ENCODE assay signal across 15 mouse cellular contexts in genomic region chr1:89121466-89121865, GRCm38 (mm10). TPM values are rescaled to one million over a fixed set of nuclear protein-coding genes. Genes with fewer than 3 reads are reported as not detected.
DNase-seq lines count a peak whose midpoint lies in the region; ATAC-seq lines count a peak whose summit lies in the region.
"Had no signal": no experiment of that assay in that cellular context is flagged by ENCODE, and none has a peak within 500 bp of the region (broad histone marks: within the 10 kb centered on the region; RNA-seq: fewer than 3 reads in every experiment).

No protein-coding gene starts in this region.

- no peaks in the 10 kb centered on the region for H3K9me3 ChIP-seq in forebrain, embryonic 14.5 days (replicated peaks; ENCODE audit: control insufficient read depth, low read length)
- H3K9me3 ChIP-seq in forebrain, embryonic 12.5 days: no peaks in the 10 kb centered on the region
- H3K9me3 ChIP-seq in kidney, embryonic 15.5 days (replicated peaks): no peaks in the 10 kb centered on the region
- H3K9me3 ChIP-seq in limb, embryonic 13.5 days: no peaks in the 10 kb centered on the region
- H3K9me3 ChIP-seq in stomach, embryonic 16.5 days (replicated peaks; ENCODE audit: control insufficient read depth, low read length): no peaks in the 10 kb centered on the region
- H3K9me3 ChIP-seq in liver, embryonic 12.5 days (replicated peaks): no peaks in the 10 kb centered on the region
- H3K9me3 ChIP-seq: hindbrain, embryonic 10.5 days; liver, embryonic 13.5 days had no signal

- no peak overlapping the region for H3K27ac ChIP-seq in forebrain, embryonic 14.5 days (ENCODE audit: low read depth, low read length)
- H3K27ac ChIP-seq in forebrain, embryonic 12.5 days: no peak overlapping the region
- H3K27ac ChIP-seq in kidney, embryonic 15.5 days: no peak overlapping the region
- peak overlapping the region; percentile 59; the same call in 1 of the 2 replicates for H3K27ac ChIP-seq in limb, embryonic 13.5 days
- peak overlapping the region; percentile 57 for H3K27ac ChIP-seq in stomach, embryonic 16.5 days (ENCODE audit: low read length)
- no peak overlapping the region for H3K27ac ChIP-seq in liver, embryonic 12.5 days
- H3K27ac ChIP-seq: hindbrain, embryonic 10.5 days; liver, embryonic 13.5 days had no signal

- H3K9ac ChIP-seq in forebrain, embryonic 14.5 days (ENCODE audit: low read length): no peak overlapping the region
- no peak overlapping the region for H3K9ac ChIP-seq in forebrain, embryonic 12.5 days
- no peak overlapping the region for H3K9ac ChIP-seq in kidney, embryonic 15.5 days
- no peak overlapping the region for H3K9ac ChIP-seq in limb, embryonic 13.5 days
- H3K9ac ChIP-seq in stomach, embryonic 16.5 days (ENCODE audit: low read length): no peak overlapping the region
- no peak overlapping the region for H3K9ac ChIP-seq in liver, embryonic 12.5 days
- H3K9ac ChIP-seq: liver, embryonic 13.5 days had no signal

- no peak for ATAC-seq in forebrain, embryonic 14.5 days
- no peak for ATAC-seq in forebrain, embryonic 12.5 days (ENCODE audit: low FRiP score)
- no peak for ATAC-seq in kidney, embryonic 15.5 days (replicated peaks; ENCODE audit: low FRiP score)
- 0 out of 2 replicates have a peak, but pooled peaks have one; percentile 27 for ATAC-seq in limb, embryonic 13.5 days (ENCODE audit: low FRiP score, low read depth)
- ATAC-seq in stomach, embryonic 16.5 days (ENCODE audit: insufficient read depth, low FRiP score): no peak
- no peak for ATAC-seq in liver, embryonic 12.5 days
- ATAC-seq: CD4-positive, CD25-positive, alpha-beta regulatory T cell, adult 4 months had no signal

- peak; percentile 35 for DNase-seq in forebrain, embryonic 14.5 days (ENCODE audit: low spot score)
- DNase-seq in kidney, postnatal 36 days: peak; percentile 44 to 52
- no peak for DNase-seq in frontal cortex, postnatal 10 days (ENCODE audit: low spot score in 2 of 2)
- DNase-seq: cerebellum, adult 11-12 months; layer of hippocampus, adult 9-11 months; liver, embryonic 13.5 days; right cerebral cortex, adult 18-20 months had no signal

- H3K4me1 ChIP-seq in forebrain, embryonic 14.5 days (ENCODE audit: control insufficient read depth, insufficient read depth, low read length): peaks cover 3% of the 10 kb centered on the region; the same call in 1 of the 2 replicates
- peaks cover 32% of the 10 kb centered on the region for H3K4me1 ChIP-seq in forebrain, embryonic 12.5 days
- peaks cover 64% of the 10 kb centered on the region for H3K4me1 ChIP-seq in kidney, embryonic 15.5 days
- H3K4me1 ChIP-seq in limb, embryonic 13.5 days: peaks cover 61% of the 10 kb centered on the region
- peaks cover 46% of the 10 kb centered on the region for H3K4me1 ChIP-seq in stomach, embryonic 16.5 days (ENCODE audit: control insufficient read depth, insufficient read depth, low read length)
- no peaks in the 10 kb centered on the region for H3K4me1 ChIP-seq in liver, embryonic 12.5 days
- H3K4me1 ChIP-seq: liver, embryonic 13.5 days had no signal

- H3K27me3 ChIP-seq in forebrain, embryonic 14.5 days (replicated peaks; ENCODE audit: control insufficient read depth, insufficient read depth, low read length): no peaks in the 10 kb centered on the region
- no peaks in the 10 kb centered on the region for H3K27me3 ChIP-seq in forebrain, embryonic 12.5 days
- no peaks in the 10 kb centered on the region for H3K27me3 ChIP-seq in kidney, embryonic 15.5 days
- H3K27me3 ChIP-seq in limb, embryonic 13.5 days: no peaks in the 10 kb centered on the region
- H3K27me3 ChIP-seq in stomach, embryonic 16.5 days (ENCODE audit: control insufficient read depth, insufficient read depth, low read length): no peaks in the 10 kb centered on the region
- H3K27me3 ChIP-seq in liver, embryonic 12.5 days (replicated peaks): no peaks in the 10 kb centered on the region
- H3K27me3 ChIP-seq: liver, embryonic 13.5 days had no signal

- no peaks in the 10 kb centered on the region for H3K36me3 ChIP-seq in forebrain, embryonic 14.5 days (ENCODE audit: control insufficient read depth, insufficient read depth, low read length)
- no peaks in the 10 kb centered on the region; the same call in 1 of the 2 replicates for H3K36me3 ChIP-seq in forebrain, embryonic 12.5 days (replicated peaks)
- H3K36me3 ChIP-seq in kidney, embryonic 15.5 days: no peaks in the 10 kb centered on the region
- no peaks in the 10 kb centered on the region for H3K36me3 ChIP-seq in limb, embryonic 13.5 days
- H3K36me3 ChIP-seq in stomach, embryonic 16.5 days (ENCODE audit: control insufficient read depth, insufficient read depth, low read length): no peaks in the 10 kb centered on the region
- no peaks in the 10 kb centered on the region for H3K36me3 ChIP-seq in liver, embryonic 12.5 days
- H3K36me3 ChIP-seq: liver, embryonic 13.5 days had no signal

- no peak overlapping the region for H3K4me2 ChIP-seq in forebrain, embryonic 14.5 days (ENCODE audit: low read length)
- no peak overlapping the region for H3K4me2 ChIP-seq in forebrain, embryonic 12.5 days
- no peak overlapping the region for H3K4me2 ChIP-seq in kidney, embryonic 15.5 days
- H3K4me2 ChIP-seq in limb, embryonic 13.5 days (replicated peaks): 0 out of 2 replicates have a peak overlapping the region, but pooled peaks have one; percentile 3
- H3K4me2 ChIP-seq in stomach, embryonic 16.5 days (ENCODE audit: low read depth, low read length): no peak overlapping the region
- H3K4me2 ChIP-seq in liver, embryonic 12.5 days: no peak overlapping the region
- H3K4me2 ChIP-seq: liver, embryonic 13.5 days had no signal

- 59% methylated on average over 8 of the region's 8 CpGs for WGBS in forebrain, embryonic 14.5 days
- 75% methylated on average over 8 of the region's 8 CpGs for WGBS in forebrain, embryonic 12.5 days
- WGBS in kidney, embryonic 15.5 days: 60% methylated on average over 8 of the region's 8 CpGs
- WGBS in limb, embryonic 13.5 days: 48% methylated on average over 8 of the region's 8 CpGs
- 51% methylated on average over 8 of the region's 8 CpGs for WGBS in stomach, embryonic 16.5 days
- WGBS in liver, embryonic 12.5 days (ENCODE audit: insufficient replicate concordance): 56% methylated on average over 8 of the region's 8 CpGs

- H3K4me3 ChIP-seq in forebrain, embryonic 14.5 days (ENCODE audit: low read depth, low read length): no peak overlapping the region
- H3K4me3 ChIP-seq in forebrain, embryonic 12.5 days (replicated peaks): no peak overlapping the region
- no peak overlapping the region for H3K4me3 ChIP-seq in kidney, embryonic 15.5 days (replicated peaks)
- no peak overlapping the region for H3K4me3 ChIP-seq in limb, embryonic 13.5 days
- H3K4me3 ChIP-seq in stomach, embryonic 16.5 days (replicated peaks; ENCODE audit: low read length): no peak overlapping the region
- no peak overlapping the region for H3K4me3 ChIP-seq in liver, embryonic 12.5 days
- H3K4me3 ChIP-seq: erythroblast, embryonic 14.5 days; hindbrain, embryonic 10.5 days; liver, embryonic 13.5 days had no signal

RNA-seq across cellular contexts. Expression of gene Sh3bp4, which starts 51.3 kb away (rescaled TPM):
- polyA plus RNA-seq in forebrain, embryonic 14.5 days (2014; fragmentation: Nextera tagmentation; extraction: Ambion mirVana): 15.7 and 18.5 TPM in 2 replicates
- 26.5 and 27.1 TPM in 2 replicates for polyA plus RNA-seq in forebrain, embryonic 12.5 days (2016; fragmentation: Nextera tagmentation; extraction: Ambion mirVana)
- polyA plus RNA-seq in kidney, embryonic 15.5 days (2015; fragmentation: Nextera tagmentation; extraction: Ambion mirVana): 25.4 and 28.7 TPM in 2 replicates
- polyA plus RNA-seq in limb, embryonic 13.5 days (2015; fragmentation: Nextera tagmentation; extraction: Ambion mirVana): 21.6 and 21.8 TPM in 2 replicates
- polyA plus RNA-seq in stomach, embryonic 16.5 days (2015; fragmentation: Nextera tagmentation; extraction: Ambion mirVana): 20.1 and 20.6 TPM in 2 replicates
- 1.7 and 2.3 TPM in 2 replicates for polyA plus RNA-seq in liver, embryonic 12.5 days (2016; fragmentation: Nextera tagmentation; extraction: Ambion mirVana)
- polyA plus RNA-seq: erythroblast, embryonic 14.5 days had no signal

Comparison
In these comparisons a context has a peak if more than half of its experiments do, and no peak if none do; other contexts are left out.
1. DNase-seq: peak in forebrain, embryonic 14.5 days (single experiment) and kidney, postnatal 36 days (2 of 2); none in frontal cortex, postnatal 10 days (0 of 2).
2. H3K27ac ChIP-seq: peak in limb, embryonic 13.5 days (single experiment) and stomach, embryonic 16.5 days (single experiment); none in forebrain, embryonic 14.5 days (single experiment), forebrain, embryonic 12.5 days (single experiment), kidney, embryonic 15.5 days (single experiment) and liver, embryonic 12.5 days (single experiment).